Mouse (Mus musculus) neural tube, embryonic 15.5 days (tissue): Measurements from ENCODE around the gene Mbd3. TPM values are rescaled to one million over a fixed set of nuclear protein-coding genes. Genes with fewer than 3 reads are reported as not detected.
A peak's percentile ranks its signal among the peaks of the same experiment; 100 is the strongest.

Experiments used
- ATAC-seq: fragments of 200-750 bp; cut with Nextera tagmentation; 2 replicates; pipeline ENCODE4 v1.8.0; 2017; ENCODE audit warnings: mild to moderate bottlenecking, moderate TSS enrichment, moderate library complexity; ENCODE audit not compliant: low FRiP score
- H3K27ac ChIP-seq: fragments of 300-500 bp; sonication (generic); replicated peaks from 2 replicates; pipeline ENCODE4 v1.5.1; 2015; ENCODE audit warnings: mild to moderate bottlenecking, inconsistent platforms
- H3K27me3 ChIP-seq: fragments of 300-500 bp; sonication (generic); replicated peaks from 2 replicates; pipeline ENCODE4 v1.6.1; 2015; ENCODE audit warnings: inconsistent platforms
- H3K36me3 ChIP-seq: fragments of 300-500 bp; sonication (generic); 2 replicates; pipeline ENCODE4 v1.6.1; 2015; ENCODE audit warnings: inconsistent platforms
- H3K4me1 ChIP-seq: fragments of 300-500 bp; sonication (generic); 2 replicates; pipeline ENCODE4 v1.6.1; 2015; ENCODE audit warnings: inconsistent platforms
- H3K4me2 ChIP-seq: fragments of 300-500 bp; sonication (generic); 2 replicates; pipeline ENCODE4 v1.6.1; 2015; ENCODE audit warnings: inconsistent platforms, mild to moderate bottlenecking, moderate library complexity
- H3K4me3 ChIP-seq: fragments of 300-500 bp; sonication (generic); replicated peaks from 2 replicates; pipeline ENCODE4 v1.5.1; 2015; ENCODE audit warnings: mild to moderate bottlenecking, inconsistent platforms
- H3K9ac ChIP-seq: fragments of 300-500 bp; sonication (generic); replicated peaks from 2 replicates; pipeline ENCODE4 v1.6.1; 2015; ENCODE audit warnings: mild to moderate bottlenecking, inconsistent platforms
- H3K9me3 ChIP-seq: fragments of 300-500 bp; sonication (generic); replicated peaks from 2 replicates; pipeline ENCODE4 v1.6.1; 2016; ENCODE audit warnings: inconsistent platforms
- WGBS: fragments of 180-500 bp; shearing (Covaris S2); methylation state at CpG from one replicate; pipeline ENCODE4 v1.1.7; 2015; ENCODE audit warnings: mixed read lengths; 5-methylcytosine and 5-hydroxymethylcytosine counted together
- polyA plus RNA-seq: library from polyadenylated mRNA; unstranded; fragments of >200 nt; fragmentation: Nextera tagmentation; extraction: Ambion mirVana; gene quantifications from 2 replicates; pipeline ENCODE4 v1.2.1, GENCODE M21; 2015

Mbd3 gene
- polyA plus RNA-seq, 1 experiment from 2014 or later = 195 TPM

DNA sequence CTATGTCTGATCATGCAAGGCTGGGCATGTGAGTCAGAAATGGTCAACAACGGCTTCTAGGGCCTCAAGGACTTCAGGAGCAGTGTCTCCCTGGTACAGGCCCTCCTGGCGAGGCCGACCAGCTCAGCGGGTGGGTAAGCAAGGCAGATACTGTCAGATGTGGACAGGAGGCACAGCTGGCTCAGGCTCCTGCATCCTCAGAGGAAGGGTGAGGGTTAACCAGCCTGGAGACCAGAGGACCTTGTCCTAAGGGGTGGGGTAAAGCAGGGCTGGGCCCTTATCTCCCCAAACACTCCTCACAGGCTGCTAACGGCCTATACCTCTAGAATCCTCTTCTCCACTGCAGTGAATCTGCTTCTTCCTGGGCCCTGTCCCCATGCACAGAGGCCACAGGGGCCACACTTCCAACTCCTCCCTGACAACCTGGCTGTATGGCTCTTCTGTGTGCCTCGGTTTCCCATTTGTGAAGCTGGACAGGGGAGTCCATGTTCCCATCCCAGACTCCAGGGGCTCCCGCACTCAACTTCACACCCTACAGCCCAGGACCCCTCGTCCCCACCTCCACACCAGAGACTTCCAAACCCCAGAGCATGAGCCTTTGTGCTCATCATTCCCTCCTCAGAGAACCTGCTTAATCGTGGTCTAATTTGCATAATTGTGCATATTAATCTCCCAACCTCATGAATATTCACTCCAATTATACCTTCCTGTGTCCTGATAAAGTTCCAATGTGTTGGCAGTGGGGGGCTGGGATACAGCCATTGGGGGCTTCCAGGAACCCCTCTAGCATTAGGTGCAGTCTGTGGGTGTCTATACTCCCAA, 22.5 kb upstream of the Mbd3 start:
- Histone ChIP-seq H3K9ac (no peak overlapping the region), H3K27me3 (no peaks in the 10 kb centered on the region), H3K27ac (peak overlapping the region; percentile 10; the same call in 1 of the 2 replicates), H3K4me2 (no peak overlapping the region), H3K36me3 (peaks cover 71% of the 10 kb centered on the region), H3K4me3 (no peak overlapping the region), H3K4me1 (peaks cover 33% of the 10 kb centered on the region), H3K9me3 (no peaks in the 10 kb centered on the region)
- 74% methylated on average over 9 of the region's 9 CpGs for WGBS
- no peak for ATAC-seq

- Histone ChIP-seq H3K9ac (no peak overlapping the region), H3K36me3 (peaks cover 71% of the 10 kb centered on the region), H3K9me3 (no peaks in the 10 kb centered on the region), H3K4me3 (no peak overlapping the region), H3K4me1 (peaks cover 33% of the 10 kb centered on the region), H3K27me3 (no peaks in the 10 kb centered on the region), H3K27ac (0 out of 2 replicates have a peak overlapping the region, but pooled peaks have one; percentile 10), H3K4me2 (no peak overlapping the region)
- 95% methylated on average over 8 of the region's 8 CpGs for WGBS
- no peak for ATAC-seq
Observed at GRCm38 (mm10) chr10:80421208-80421607, 21.9 kb upstream of the Mbd3 start.

DNA sequence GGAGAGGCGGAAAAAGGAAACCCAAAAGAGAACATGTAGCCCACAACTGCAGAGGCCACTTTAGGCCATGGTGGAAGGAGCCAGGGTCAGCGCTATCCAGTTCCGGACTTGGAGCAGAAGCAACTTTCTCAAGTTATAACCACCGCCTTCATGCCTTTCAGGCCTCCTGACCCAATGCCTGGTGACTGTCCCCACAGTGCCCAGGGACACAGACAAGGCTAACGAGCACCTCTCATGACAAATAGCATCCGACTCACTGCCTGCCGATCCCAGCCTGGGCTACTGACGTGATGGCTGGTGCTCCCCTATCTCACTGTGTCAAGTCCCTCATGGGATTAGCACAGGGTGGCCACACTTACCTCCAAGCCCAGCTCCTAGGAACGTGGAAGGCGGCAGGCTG, 21.4 kb upstream of the Mbd3 start:
- Histone ChIP-seq H3K4me1 (peaks cover 33% of the 10 kb centered on the region), H3K27me3 (no peaks in the 10 kb centered on the region), H3K27ac (no peak overlapping the region), H3K4me3 (no peak overlapping the region), H3K4me2 (no peak overlapping the region), H3K9ac (no peak overlapping the region), H3K36me3 (peaks cover 71% of the 10 kb centered on the region), H3K9me3 (no peaks in the 10 kb centered on the region)
- no peak for ATAC-seq
- 92% methylated on average over 10 of the region's 10 CpGs for whole genome bisulfite sequencing

DNA sequence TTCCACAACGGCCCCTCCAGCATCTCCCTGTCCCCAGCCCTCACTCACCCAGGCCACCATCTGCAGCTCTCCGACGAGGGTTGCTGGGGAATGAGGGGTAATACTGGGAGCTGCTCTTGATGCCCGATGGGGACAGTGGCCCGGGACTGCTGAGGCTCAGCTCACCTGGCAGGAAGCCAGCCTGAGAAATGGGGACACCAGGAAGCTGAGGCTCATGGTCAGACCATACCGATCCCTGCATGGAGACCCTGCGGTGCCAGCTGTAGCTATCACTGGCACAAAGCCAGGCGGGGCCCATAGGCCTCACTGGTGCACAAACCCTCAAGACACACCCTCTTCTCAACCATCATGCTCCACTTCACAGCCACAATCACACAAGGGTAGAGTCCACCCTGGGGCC, 20.1 kb upstream of the Mbd3 start:
- Histone ChIP-seq H3K4me3 (no peak overlapping the region), H3K4me1 (peaks cover 33% of the 10 kb centered on the region), H3K9ac (no peak overlapping the region)

DNA sequence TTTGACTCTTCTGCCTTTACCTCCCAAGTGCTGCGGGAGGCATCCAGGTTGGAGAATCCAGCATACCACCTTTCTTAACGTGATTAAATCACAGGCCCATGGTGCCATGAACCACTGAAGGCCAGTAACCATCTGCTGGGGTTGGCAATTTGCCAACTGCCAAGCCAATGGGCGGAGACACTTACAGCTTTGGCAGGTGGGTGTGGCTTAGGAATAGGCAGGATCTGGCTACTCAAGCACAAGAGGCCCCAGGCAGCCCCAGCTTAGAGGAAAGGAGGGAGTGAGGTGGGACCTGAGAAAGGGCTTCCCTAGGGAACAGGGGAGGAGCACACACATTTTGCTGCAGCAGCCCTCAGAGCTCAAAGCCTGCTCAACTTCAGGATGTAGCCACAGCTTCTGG, 19.0 kb upstream of the Mbd3 start:
- ATAC-seq = no peak

More for the DNA sequence above, 20.1 kb upstream of the Mbd3 start:
- no peak for ATAC-seq
- no peaks in the 10 kb centered on the region for H3K27me3 ChIP-seq
- no peak overlapping the region for H3K4me2 ChIP-seq
- H3K36me3 ChIP-seq = peaks cover 72% of the 10 kb centered on the region
- WGBS = 44% methylated on average over 8 of the region's 8 CpGs
- H3K27ac ChIP-seq = no peak overlapping the region
- no peaks in the 10 kb centered on the region for H3K9me3 ChIP-seq

GRCm38 (mm10) chr10:80417841-80418240, 18.5 kb upstream of the Mbd3 start:
- peaks cover 25% of the 10 kb centered on the region for H3K4me1 ChIP-seq
- no peak overlapping the region for H3K4me3 ChIP-seq
- H3K27me3 ChIP-seq = no peaks in the 10 kb centered on the region
- peaks cover 87% of the 10 kb centered on the region for H3K36me3 ChIP-seq
- H3K9me3 ChIP-seq = no peaks in the 10 kb centered on the region
- no peak for ATAC-seq
- H3K27ac ChIP-seq = no peak overlapping the region
- no peak overlapping the region for H3K4me2 ChIP-seq
- H3K9ac ChIP-seq = no peak overlapping the region
- 85% methylated on average over 1 of the region's 1 CpGs for WGBS

More for the DNA sequence above, 19.0 kb upstream of the Mbd3 start:
- no peaks in the 10 kb centered on the region for H3K9me3 ChIP-seq
- H3K4me1 ChIP-seq = peaks cover 30% of the 10 kb centered on the region
- H3K9ac ChIP-seq = no peak overlapping the region
- 40% methylated on average over 3 of the region's 3 CpGs for WGBS
- H3K27me3 ChIP-seq = no peaks in the 10 kb centered on the region
- H3K4me2 ChIP-seq = no peak overlapping the region
- H3K27ac ChIP-seq = no peak overlapping the region
- H3K4me3 ChIP-seq = no peak overlapping the region
- peaks cover 83% of the 10 kb centered on the region for H3K36me3 ChIP-seq

GRCm38 (mm10) chr10:80417371-80417770, 18.0 kb upstream of the Mbd3 start:
- no peak overlapping the region for H3K4me2 ChIP-seq
- H3K4me1 ChIP-seq = peaks cover 20% of the 10 kb centered on the region
- H3K27ac ChIP-seq = no peak overlapping the region
- H3K27me3 ChIP-seq = no peaks in the 10 kb centered on the region
- 83% methylated on average over 10 of the region's 10 CpGs for WGBS
- no peak overlapping the region for H3K4me3 ChIP-seq
- no peak overlapping the region for H3K9ac ChIP-seq
- H3K9me3 ChIP-seq = no peaks in the 10 kb centered on the region
- no peak for ATAC-seq
- H3K36me3 ChIP-seq = peaks cover 92% of the 10 kb centered on the region

GRCm38 (mm10) chr10:80415566-80415965, 16.2 kb upstream of the Mbd3 start:
- no peak for ATAC-seq
- WGBS = 97% methylated on average over 7 of the region's 7 CpGs
- H3K4me3 ChIP-seq = no peak overlapping the region
- no peaks in the 10 kb centered on the region for H3K9me3 ChIP-seq
- H3K4me2 ChIP-seq = no peak overlapping the region
- no peak overlapping the region for H3K9ac ChIP-seq
- H3K4me1 ChIP-seq = peaks cover 14% of the 10 kb centered on the region
- no peak overlapping the region for H3K27ac ChIP-seq
- no peaks in the 10 kb centered on the region for H3K27me3 ChIP-seq
- peaks cover 99% of the 10 kb centered on the region for H3K36me3 ChIP-seq

DNA sequence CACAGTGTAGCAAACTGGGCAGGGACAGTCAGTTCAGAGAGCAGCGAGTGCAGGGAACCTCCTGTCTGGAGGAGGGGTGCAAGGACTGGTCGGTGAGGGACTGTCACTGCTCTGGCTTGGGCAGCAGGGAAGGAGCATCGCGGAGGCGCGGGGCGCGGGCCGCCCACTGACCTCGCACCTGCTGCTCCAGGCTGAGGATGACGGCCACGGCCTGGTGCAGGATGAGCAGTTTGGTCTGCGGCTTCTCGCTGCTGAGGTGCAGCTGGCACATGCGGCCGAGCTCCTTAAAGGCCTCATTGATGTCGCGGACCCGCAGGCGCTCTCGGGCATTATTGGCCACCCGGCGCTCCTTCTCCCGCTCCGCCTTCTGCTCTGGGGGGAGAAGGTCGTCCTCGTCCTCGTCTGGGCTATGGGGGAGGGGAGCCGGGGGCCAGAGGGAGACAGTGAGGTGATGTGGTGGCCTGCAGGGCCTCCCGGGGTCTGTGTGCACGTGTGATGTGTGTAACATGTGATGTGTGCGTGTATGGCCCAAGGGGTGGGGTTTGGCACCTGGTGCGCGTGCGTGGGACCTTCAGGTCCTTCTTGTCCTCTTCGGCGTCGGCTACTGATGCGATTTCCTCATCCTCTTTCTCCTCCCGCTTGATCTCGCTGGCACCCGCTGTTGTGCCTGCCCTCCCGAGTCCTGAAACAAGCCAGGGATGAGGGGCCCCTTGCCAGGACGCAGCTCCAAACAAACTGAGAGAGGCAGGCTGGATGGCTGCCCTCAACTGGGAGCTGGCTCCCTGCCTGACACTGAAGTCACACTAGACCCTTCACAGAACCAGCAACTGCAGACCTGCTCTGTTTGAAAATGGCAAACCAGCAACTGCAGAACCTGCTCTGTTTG, 13.5 kb upstream of the Mbd3 start:
- Histone ChIP-seq H3K9ac (no peak overlapping the region), H3K27ac (peak overlapping the region; percentile 55; the same call in 1 of the 2 replicates), H3K27me3 (no peaks in the 10 kb centered on the region), H3K36me3 (peaks cover 91% of the 10 kb centered on the region), H3K4me2 (no peak overlapping the region), H3K9me3 (no peaks in the 10 kb centered on the region), H3K4me3 (no peak overlapping the region), H3K4me1 (no peaks in the 10 kb centered on the region)
- peak; percentile 38; the same call in 1 of the 2 replicates for ATAC-seq
- WGBS = 78% methylated on average over 44 of the region's 44 CpGs

DNA sequence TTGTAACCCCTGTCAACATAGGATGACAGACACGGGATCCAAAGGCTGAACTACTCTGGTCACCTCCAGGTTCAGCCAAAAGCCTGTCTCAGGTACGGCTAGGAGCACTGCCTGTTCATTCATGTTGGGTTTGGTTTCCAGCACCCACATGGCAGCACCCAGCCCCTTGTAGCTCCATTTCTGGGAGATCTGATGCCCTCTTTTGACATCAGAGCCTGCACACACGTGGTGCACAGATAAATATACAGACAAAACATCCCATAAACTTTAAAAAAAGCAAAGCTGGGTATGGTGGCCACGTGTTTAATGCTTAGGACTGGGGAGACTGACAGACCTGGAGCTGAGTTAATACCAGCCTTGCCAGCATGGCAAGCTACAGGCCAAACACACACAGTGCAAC, 8.6 kb upstream of the Mbd3 start:
- H3K9me3 ChIP-seq = no peaks in the 10 kb centered on the region
- H3K27ac ChIP-seq = no peak overlapping the region
- peaks cover 26% of the 10 kb centered on the region for H3K4me1 ChIP-seq
- peaks cover 56% of the 10 kb centered on the region for H3K36me3 ChIP-seq
- H3K27me3 ChIP-seq = no peaks in the 10 kb centered on the region
- H3K4me2 ChIP-seq = no peak overlapping the region
- 0 out of 2 replicates have a peak overlapping the region, but pooled peaks have one; percentile 62 for H3K4me3 ChIP-seq
- H3K9ac ChIP-seq = peak overlapping the region; percentile 78
- WGBS = 52% methylated on average over 4 of the region's 4 CpGs
- ATAC-seq = no peak

GRCm38 (mm10) chr10:80406684-80407501, 7.5 kb upstream of the Mbd3 start, which contains the start of gene Uqcr11:
TSS of gene Uqcr11 (minus strand) at chr10:80406830.
- peak; percentile 82 for ATAC-seq
- Histone ChIP-seq H3K4me2 (peak within 1 kb of the TSS; percentile 95), H3K9me3 (no peaks in the 10 kb centered on the region), H3K27ac (peak within 1 kb of the TSS; percentile 88), H3K4me1 (peaks cover 26% of the 10 kb centered on the region), H3K4me3 (peak within 1 kb of the TSS; percentile 62), H3K27me3 (no peaks in the 10 kb centered on the region), H3K36me3 (peaks cover 55% of the 10 kb centered on the region), H3K9ac (peak within 1 kb of the TSS; percentile 78)
- WGBS = 3% methylated on average over 27 of the region's 27 CpGs
